ENCODE assay signal across 9 mouse cellular contexts in genomic region chr13:6633524-6633923, GRCm38 (mm10). TPM values are rescaled to one million over a fixed set of nuclear protein-coding genes. Genes with fewer than 3 reads are reported as not detected.
DNase-seq lines count a peak whose midpoint lies in the region; ATAC-seq and TF ChIP-seq lines count a peak whose summit lies in the region.
"Had no signal": no experiment of that assay in that cellular context is flagged by ENCODE, and none has a peak within 500 bp of the region (broad histone marks: within the 10 kb centered on the region; RNA-seq: fewer than 3 reads in every experiment).

No protein-coding gene starts in this region.

- peak; percentile 40 for TF ChIP-seq EP300 in CH12.LX (IDR thresholded peaks at IDR 0.05; ENCODE audit: low read length)

- H3K27me3 ChIP-seq in CH12.LX (replicated peaks), result no peaks in the 10 kb centered on the region
- H3K27me3 ChIP-seq in heart, embryonic 16.5 days (ENCODE audit: control insufficient read depth, insufficient read depth, low read length), result no peaks in the 10 kb centered on the region
- H3K27me3 ChIP-seq: lung, embryonic 15.5 days had no signal

- no peak for TF ChIP-seq RAD21 in CH12.LX (IDR thresholded peaks at IDR 0.05; ENCODE audit: low read depth, low read length)

- peak overlapping the region; percentile 99 for H3K27ac ChIP-seq in CH12.LX (ENCODE audit: insufficient read depth, low read depth)
- peak overlapping the region; percentile 94 for H3K27ac ChIP-seq in heart, embryonic 16.5 days (ENCODE audit: low read length)
- H3K27ac ChIP-seq: lung, embryonic 15.5 days had no signal

- peak overlapping the region; percentile 43 to 58 (median 55) for H3K4me3 ChIP-seq in CH12.LX (replicated peaks in 1 of 3; ENCODE audit: low read depth in 2 of 3, low read length in 2 of 3, poor library complexity in 1 of 3)
- no peak overlapping the region for H3K4me3 ChIP-seq in heart, embryonic 16.5 days (ENCODE audit: low read length)
- H3K4me3 ChIP-seq: lung, embryonic 15.5 days had no signal

- H3K9me3 ChIP-seq in CH12.LX (replicated peaks; ENCODE audit: low read length), result no peaks in the 10 kb centered on the region
- H3K9me3 ChIP-seq in heart, embryonic 16.5 days (replicated peaks; ENCODE audit: control insufficient read depth, low read length), result no peaks in the 10 kb centered on the region
- H3K9me3 ChIP-seq: lung, embryonic 15.5 days had no signal

- H3K4me2 ChIP-seq in CH12.LX (ENCODE audit: insufficient read depth, low read depth, poor library complexity, severe bottlenecking), result peak overlapping the region; percentile 92
- H3K4me2 ChIP-seq in heart, embryonic 16.5 days (ENCODE audit: low read depth, low read length), result peak overlapping the region; percentile 25
- H3K4me2 ChIP-seq: lung, embryonic 15.5 days had no signal

- peak overlapping the region; percentile 98 for H3K9ac ChIP-seq in CH12.LX (ENCODE audit: insufficient read depth, low read depth)
- H3K9ac ChIP-seq in heart, embryonic 16.5 days (ENCODE audit: low read length), result peak overlapping the region; percentile 50; the same call in 1 of the 2 replicates
- H3K9ac ChIP-seq: lung, embryonic 15.5 days had no signal

- in situ Hi-C loops in CH12.LX (cut with MboI; ENCODE audit: low pct_ligation_motif_present, low pct_unique_long_range_greater_than_20kb, low sequenced_read_pairs), result loop anchor here (5.0 to 25.0 kb wide), 3 partner anchors 51 to 771 kb away; partner anchors contain the start of gene Klf6

- H3K79me2 ChIP-seq in CH12.LX (replicated peaks; ENCODE audit: control insufficient read depth, extremely low read depth, insufficient read depth, poor library complexity, severe bottlenecking), result peaks cover 70% of the 10 kb centered on the region

- dilution Hi-C loops in CH12.LX (cut with MboI; ENCODE audit: extremely low pct_ligation_motif_present, extremely low pct_unique_long_range_greater_than_20kb, low sequenced_read_pairs), result no loop called here

- 13% methylated on average over 7 of the region's 7 CpGs for WGBS in heart, embryonic 16.5 days

- H3K36me3 ChIP-seq in CH12.LX (replicated peaks in 1 of 2; ENCODE audit: control insufficient read depth in 1 of 2, insufficient read depth in 1 of 2, low read length in 1 of 2), result peaks cover 3 to 61% of the 10 kb centered on the region in 2 experiments
- no peaks in the 10 kb centered on the region; the same call in 1 of the 2 replicates for H3K36me3 ChIP-seq in heart, embryonic 16.5 days (ENCODE audit: control insufficient read depth, insufficient read depth)
- H3K36me3 ChIP-seq: lung, embryonic 15.5 days had no signal

- H3K4me1 ChIP-seq in CH12.LX (ENCODE audit: control insufficient read depth in 1 of 2, insufficient read depth in 2 of 2), result peaks cover 18 to 75% of the 10 kb centered on the region in 2 experiments
- H3K4me1 ChIP-seq in heart, embryonic 16.5 days (ENCODE audit: control insufficient read depth, insufficient read depth, low read length), result peaks cover 74% of the 10 kb centered on the region

- DNase-seq in heart, adult 11 months, result peak; percentile 94
- no peak for DNase-seq in heart, postnatal 25 days (ENCODE audit: low spot score)
- peak; percentile 88 for DNase-seq in CH12.LX (ENCODE audit: extremely low read depth)
- peak; percentile 12 for DNase-seq in lung, postnatal 25 days (ENCODE audit: low spot score)
- DNase-seq in thymus, postnatal 36 days, result peak; percentile 40 to 58
- no peak for DNase-seq in embryo, embryonic 10 days (ENCODE audit: low spot score)

- peak; percentile 77 for ATAC-seq in heart, embryonic 16.5 days (replicated peaks; ENCODE audit: extremely low read depth, insufficient read depth, low FRiP score)
- ATAC-seq in cerebellum, adult (ENCODE audit: insufficient number of reproducible peaks, low FRiP score, low TSS enrichment), result no peak

- peak; percentile 24; the same call in 1 of the 2 replicates for TF ChIP-seq POLR2A in CH12.LX (IDR thresholded peaks at IDR 0.05; ENCODE audit: low read depth, low read length)

- TF ChIP-seq CTCF in CH12.LX (conservative IDR thresholded peaks at IDR 0.05 in 1 of 2, IDR thresholded peaks at IDR 0.05 in 1 of 2; ENCODE audit: low read depth in 2 of 2, low read length in 2 of 2), result no peak

- intact Hi-C loops in heart, postnatal 25 days (cut with DNase I), result no loop called here

TF ChIP-seq in CH12.LX, 34 proteins besides CTCF, POLR2A, EP300 and RAD21:
- TF ChIP-seq MAX (IDR thresholded peaks at IDR 0.05; ENCODE audit: low read length) (peak; percentile 74), MYC (IDR thresholded peaks at IDR 0.05; ENCODE audit: low read depth, low read length) (peak; percentile 91), E2F4 (IDR thresholded peaks at IDR 0.05; ENCODE audit: insufficient replicate concordance, low read depth, low read length) (no peak), ZKSCAN1 (IDR thresholded peaks at IDR 0.05; ENCODE audit: borderline replicate concordance, low read depth, low read length) (no peak), ZNF384 (IDR thresholded peaks at IDR 0.05; ENCODE audit: low read depth, low read length) (no peak), MXI1 (IDR thresholded peaks at IDR 0.05; ENCODE audit: low read depth, low read length) (peak; percentile 95), BHLHE40 (IDR thresholded peaks at IDR 0.05; ENCODE audit: low read depth, low read length) (peak; percentile 99), NRF1 (IDR thresholded peaks at IDR 0.05; ENCODE audit: low read depth, low read length) (no peak), USF2 (conservative IDR thresholded peaks at IDR 0.05; ENCODE audit: low read depth, low read length) (no peak; the same call in 1 of the 2 replicates), TCF12 (IDR thresholded peaks at IDR 0.05; ENCODE audit: low read depth, low read length) (peak; percentile 70), RCOR1 (conservative IDR thresholded peaks at IDR 0.05; ENCODE audit: low read depth, low read length) (peak; percentile 78), POLR2AphosphoS2 (IDR thresholded peaks at IDR 0.05; ENCODE audit: low read depth, low read length) (no peak), MAZ (IDR thresholded peaks at IDR 0.05; ENCODE audit: low read depth, low read length) (0 out of 2 replicates have a peak, but pooled peaks have one; percentile 62), ELF1 (IDR thresholded peaks at IDR 0.05; ENCODE audit: low read depth, low read length) (no peak), UBTF (IDR thresholded peaks at IDR 0.05; ENCODE audit: low read depth, low read length) (no peak), ZMIZ1 (IDR thresholded peaks at IDR 0.05; ENCODE audit: low read depth, low read length) (no peak), JUND (conservative IDR thresholded peaks at IDR 0.05; ENCODE audit: low read depth, low read length) (peak; percentile 44; the same call in 1 of the 2 replicates), SIN3A (IDR thresholded peaks at IDR 0.05; ENCODE audit: low read length) (peak; percentile 81; the same call in 1 of the 2 replicates), ETS1 (conservative IDR thresholded peaks at IDR 0.05; ENCODE audit: low read depth, low read length) (peak; percentile 97), MEF2A (IDR thresholded peaks at IDR 0.05; ENCODE audit: borderline replicate concordance, low read depth, low read length) (peak; percentile 92), JUN (IDR thresholded peaks at IDR 0.05; ENCODE audit: insufficient read depth, low read depth, low read length) (peak; percentile 62; the same call in 1 of the 2 replicates), NELFE (IDR thresholded peaks at IDR 0.05; ENCODE audit: low read depth, low read length) (no peak; the same call in 1 of the 2 replicates), CHD2 (IDR thresholded peaks at IDR 0.05; ENCODE audit: low read length) (no peak), TBP (conservative IDR thresholded peaks at IDR 0.05; ENCODE audit: low read depth, low read length) (no peak), USF1 (IDR thresholded peaks at IDR 0.05; ENCODE audit: low read depth, low read length) (peak; percentile 67), PAX5 (IDR thresholded peaks at IDR 0.05; ENCODE audit: low read length) (no peak), KAT2A (IDR thresholded peaks at IDR 0.05; ENCODE audit: insufficient replicate concordance, low read length) (no peak), ZC3H11A (IDR thresholded peaks at IDR 0.05; ENCODE audit: low read depth, low read length) (no peak), SMC3 (IDR thresholded peaks at IDR 0.05; ENCODE audit: low read depth, low read length) (no peak), HCFC1 (IDR thresholded peaks at IDR 0.05; ENCODE audit: low read depth, low read length) (no peak), IRF4 (IDR thresholded peaks at IDR 0.05; ENCODE audit: low read depth, low read length) (peak; percentile 86), GABPA (IDR thresholded peaks at IDR 0.05; ENCODE audit: insufficient replicate concordance, low read depth, low read length) (no peak), MAFK (IDR thresholded peaks at IDR 0.05; ENCODE audit: insufficient replicate concordance, low read length) (no peak), CHD1 (IDR thresholded peaks at IDR 0.05; ENCODE audit: low read depth, low read length) (peak; percentile 86; the same call in 1 of the 2 replicates)

RNA-seq across cellular contexts. Expression of gene Pfkp, which starts 15.1 kb away (rescaled TPM):
- total RNA-seq in heart, postnatal 25 days (2021), result 10 to 100 TPM; 64.5 to 69.1 TPM
- total RNA-seq in CH12.LX (2012; rRNA removed) (247 and 417 TPM in 2 replicates), CH12.LX (2014; rRNA removed) (204 and 211 TPM in 2 replicates)
- polyA plus RNA-seq in CH12.LX (2012; ENCODE audit: insufficient read length, low read depth), result 239 and 265 TPM in 2 replicates
- polyA plus RNA-seq in heart, embryonic 16.5 days (2015; fragmentation: Nextera tagmentation; extraction: Ambion mirVana), result 201 and 224 TPM in 2 replicates

Comparison
In these comparisons a context has a peak if more than half of its experiments do, and no peak if none do; other contexts are left out.
1. DNase-seq: peak in heart, adult 11 months (single experiment), CH12.LX (single experiment), lung, postnatal 25 days (single experiment) and thymus, postnatal 36 days (2 of 2); none in heart, postnatal 25 days (single experiment) and embryo, embryonic 10 days (single experiment).